Mouse (Mus musculus): ENCODE results near the gene Xylt2.

The Xylt2 gene

DNA sequence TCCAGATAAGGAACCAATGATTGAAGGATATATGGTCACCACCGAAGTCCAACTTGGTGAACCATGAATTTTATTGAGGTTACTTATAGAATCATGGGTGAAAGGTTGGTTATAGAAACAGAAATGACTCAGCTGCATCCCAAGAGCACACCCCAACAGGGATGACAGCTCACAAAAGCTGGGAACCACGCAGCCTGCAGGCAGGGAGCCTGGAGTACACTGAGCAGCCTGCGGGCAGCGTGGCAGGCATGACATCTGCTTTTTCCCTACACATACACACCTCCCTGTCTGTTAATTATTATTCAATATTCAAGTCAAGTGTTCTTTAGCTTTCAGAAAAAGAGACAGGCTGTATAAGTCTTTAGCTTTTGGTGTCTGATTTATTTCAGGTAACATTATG lies 62.7 kb downstream of the Xylt2 start:
- DNase-seq (ENCODE audit: low spot score) = no peak

All from c-Kit-positive CD71-positive TER-119-positive erythroid progenitor cells, embryonic 14.5 days (primary cell).